Mouse (Mus musculus) skeletal muscle tissue, postnatal 0 days (tissue): ENCODE results near the gene Grm5. TPM values are rescaled to one million over a fixed set of nuclear protein-coding genes. Genes with fewer than 3 reads are reported as not detected.

Experiments
- polyA plus RNA-seq: library from polyadenylated mRNA; unstranded; fragments of >200 nt; fragmentation: Nextera tagmentation; extraction: Ambion mirVana; gene quantifications from 2 replicates; pipeline ENCODE4 v1.2.1, GENCODE M21; 2015

Grm5 gene
- not detected in 2 replicates for polyA plus RNA-seq

GRCm38 (mm10) chr7:87583868-87584267, at the start of gene Grm5:
Gene Grm5, plus strand, starts transcription at chr7:87584168.

Other genes with a start within 250 kb of the Grm5 start
- gene Tyr, start 90.7 kb upstream of the Grm5 start, polyA plus RNA-seq, result 0.03 and 0.11 TPM in 2 replicates